Mouse (Mus musculus): ENCODE results near the gene Tor3a.

- TF ChIP-seq NANOG (IDR thresholded peaks at IDR 0.05; ENCODE audit: borderline replicate concordance, low read length) (no peak), CTCF (conservative IDR thresholded peaks at IDR 0.05; ENCODE audit: low read length) (no peak)
These were observed 42.5 kb upstream of the Tor3a start for GRCm38 (mm10) chr1:156716681-156717080.
